Mouse (Mus musculus) intestine, embryonic 16.5 days (tissue): ENCODE results near the gene Hsdl2. TPM values are rescaled to one million over a fixed set of nuclear protein-coding genes. Genes with fewer than 3 reads are reported as not detected.

Experiments used
- ATAC-seq: fragments of 200-750 bp; cut with Nextera tagmentation; 2 replicates; pipeline ENCODE4 v1.8.0; 2017; ENCODE audit warnings: moderate TSS enrichment, moderate library complexity
- H3K27ac ChIP-seq: fragments of 300-500 bp; sonication (generic); 2 replicates; pipeline ENCODE4 v1.5.1; 2014; ENCODE audit warnings: mild to moderate bottlenecking, low read length
- H3K27me3 ChIP-seq: fragments of 300-500 bp; sonication (generic); replicated peaks from 2 replicates; pipeline ENCODE4 v1.6.1; 2014; ENCODE audit warnings: low read length, control low read depth, mixed read lengths; ENCODE audit not compliant: control insufficient read depth, insufficient read depth
- H3K36me3 ChIP-seq: fragments of 300-500 bp; sonication (generic); 2 replicates; pipeline ENCODE4 v1.6.1; 2014; ENCODE audit warnings: low read length, control low read depth; ENCODE audit not compliant: control insufficient read depth, insufficient read depth
- H3K4me1 ChIP-seq: fragments of 300-500 bp; sonication (generic); 2 replicates; pipeline ENCODE4 v1.6.1; 2014; ENCODE audit warnings: low read length, control low read depth, mixed read lengths; ENCODE audit not compliant: control insufficient read depth, insufficient read depth
- H3K4me2 ChIP-seq: fragments of 300-500 bp; sonication (generic); 2 replicates; pipeline ENCODE4 v1.6.1; 2014; ENCODE audit warnings: low read depth, low read length, control low read depth
- H3K4me3 ChIP-seq: fragments of 300-500 bp; sonication (generic); 2 replicates; pipeline ENCODE4 v1.5.1; 2014; ENCODE audit warnings: mild to moderate bottlenecking, low read length
- H3K9ac ChIP-seq: fragments of 300-500 bp; sonication (generic); 2 replicates; pipeline ENCODE4 v1.6.1; 2014; ENCODE audit warnings: low read depth, low read length
- H3K9me3 ChIP-seq: fragments of 300-500 bp; sonication (generic); 2 replicates; pipeline ENCODE4 v1.6.1; 2016; ENCODE audit warnings: low read length, control low read depth; ENCODE audit not compliant: control insufficient read depth
- WGBS: fragments of 180-500 bp; shearing (Covaris S2); extraction: QIAGEN DNeasy Blood & Tissue Kit; methylation state at CpG from one replicate; pipeline ENCODE4 v1.1.7; 2014; 5-methylcytosine and 5-hydroxymethylcytosine counted together
- polyA plus RNA-seq: library from polyadenylated mRNA; unstranded; fragments of >200 nt; fragmentation: Nextera tagmentation; extraction: Ambion mirVana; gene quantifications from 2 replicates; pipeline ENCODE4 v1.2.1, GENCODE M21; 2015

Hsdl2 gene
- polyA plus RNA-seq, 1 experiment from 2014 or later, result 19.1 TPM

GRCm38 (mm10) chr4:59575184-59575958, 6.0 kb upstream of the Hsdl2 start:
- ATAC-seq, result no peak
- Histone ChIP-seq H3K4me2 (no peak overlapping the region), H3K27me3 (no peaks in the 10 kb centered on the region), H3K9ac (no peak overlapping the region), H3K27ac (no peak overlapping the region), H3K4me3 (no peak overlapping the region), H3K4me1 (0 out of 2 replicates have a peak, but pooled peaks cover 3% of the 10 kb centered on the region), H3K9me3 (no peaks in the 10 kb centered on the region), H3K36me3 (no peaks in the 10 kb centered on the region)
- WGBS, result 86% methylated on average over 11 of the region's 11 CpGs

- Histone ChIP-seq H3K4me2 (peak overlapping the region; percentile 77), H3K4me3 (peak overlapping the region; percentile 65), H3K27me3 (no peaks in the 10 kb centered on the region), H3K4me1 (0 out of 2 replicates have a peak, but pooled peaks cover 3% of the 10 kb centered on the region), H3K27ac (peak overlapping the region; percentile 80), H3K9ac (peak overlapping the region; percentile 68), H3K36me3 (no peaks in the 10 kb centered on the region), H3K9me3 (no peaks in the 10 kb centered on the region)
- under 1% methylated on average over 23 of the region's 23 CpGs for WGBS
- ATAC-seq, result peak; percentile 12
Observed at GRCm38 (mm10) chr4:59580495-59581281, 675 bp upstream of the Hsdl2 start.

GRCm38 (mm10) chr4:59582186-59582585, 823 bp downstream of the Hsdl2 start:
- Histone ChIP-seq H3K9ac (no peak overlapping the region), H3K9me3 (no peaks in the 10 kb centered on the region), H3K27me3 (no peaks in the 10 kb centered on the region), H3K4me1 (0 out of 2 replicates have a peak, but pooled peaks cover 3% of the 10 kb centered on the region), H3K36me3 (no peaks in the 10 kb centered on the region), H3K4me2 (peak overlapping the region; percentile 77; the same call in 1 of the 2 replicates), H3K4me3 (peak overlapping the region; percentile 65), H3K27ac (no peak overlapping the region)
- 22% methylated on average over 6 of the region's 6 CpGs for WGBS
- ATAC-seq, result no peak

GRCm38 (mm10) chr4:59585097-59585496, 3.7 kb downstream of the Hsdl2 start:
- no peak for ATAC-seq
- WGBS, result 83% methylated on average over 5 of the region's 5 CpGs
- H3K4me1 ChIP-seq, result 0 out of 2 replicates have a peak, but pooled peaks cover 2% of the 10 kb centered on the region
- H3K9me3 ChIP-seq, result no peaks in the 10 kb centered on the region
- no peak overlapping the region for H3K4me2 ChIP-seq
- H3K36me3 ChIP-seq, result no peaks in the 10 kb centered on the region
- H3K27ac ChIP-seq, result no peak overlapping the region
- H3K4me3 ChIP-seq, result no peak overlapping the region
- H3K9ac ChIP-seq, result no peak overlapping the region
- no peaks in the 10 kb centered on the region for H3K27me3 ChIP-seq

GRCm38 (mm10) chr4:59587215-59587871, 6.0 kb downstream of the Hsdl2 start:
- Histone ChIP-seq H3K27me3 (no peaks in the 10 kb centered on the region), H3K4me3 (no peak overlapping the region), H3K4me1 (no peaks in the 10 kb centered on the region), H3K9me3 (no peaks in the 10 kb centered on the region), H3K9ac (no peak overlapping the region), H3K4me2 (no peak overlapping the region), H3K27ac (no peak overlapping the region), H3K36me3 (no peaks in the 10 kb centered on the region)
- ATAC-seq, result no peak
- WGBS, result 85% methylated on average over 2 of the region's 2 CpGs

- H3K4me2 ChIP-seq, result no peak overlapping the region
- H3K9ac ChIP-seq, result no peak overlapping the region
- H3K27me3 ChIP-seq, result no peaks in the 10 kb centered on the region
- no peak for ATAC-seq
- no peaks in the 10 kb centered on the region for H3K9me3 ChIP-seq
- H3K4me3 ChIP-seq, result no peak overlapping the region
- 94% methylated on average over 1 of the region's 1 CpGs for WGBS
- no peaks in the 10 kb centered on the region for H3K4me1 ChIP-seq
- no peak overlapping the region for H3K27ac ChIP-seq
- no peaks in the 10 kb centered on the region for H3K36me3 ChIP-seq
Observed at GRCm38 (mm10) chr4:59587872-59588226, 6.5 kb downstream of the Hsdl2 start.

- ATAC-seq, result no peak
- H3K27me3 ChIP-seq, result no peaks in the 10 kb centered on the region
- no peak overlapping the region for H3K27ac ChIP-seq
- no peak overlapping the region for H3K4me3 ChIP-seq
- H3K9me3 ChIP-seq, result no peaks in the 10 kb centered on the region
- no peaks in the 10 kb centered on the region for H3K4me1 ChIP-seq
- no peak overlapping the region for H3K4me2 ChIP-seq
- no peak overlapping the region for H3K9ac ChIP-seq
- 72% methylated on average over 2 of the region's 2 CpGs for WGBS
- peaks cover 2% of the 10 kb centered on the region; the same call in 1 of the 2 replicates for H3K36me3 ChIP-seq
Observed at GRCm38 (mm10) chr4:59594614-59595013, 13.3 kb downstream of the Hsdl2 start.

- Histone ChIP-seq H3K36me3 (peaks cover 2% of the 10 kb centered on the region; the same call in 1 of the 2 replicates), H3K9me3 (no peaks in the 10 kb centered on the region), H3K27ac (no peak overlapping the region), H3K27me3 (no peaks in the 10 kb centered on the region), H3K9ac (no peak overlapping the region), H3K4me1 (no peaks in the 10 kb centered on the region), H3K4me2 (no peak overlapping the region), H3K4me3 (no peak overlapping the region)
- ATAC-seq, result no peak
- WGBS, result 88% methylated on average over 2 of the region's 2 CpGs
Observed at GRCm38 (mm10) chr4:59596556-59596955, 15.2 kb downstream of the Hsdl2 start.

- ATAC-seq, result no peak
- no peaks in the 10 kb centered on the region for H3K9me3 ChIP-seq
- no peak overlapping the region for H3K27ac ChIP-seq
- no peak overlapping the region for H3K4me3 ChIP-seq
- H3K36me3 ChIP-seq, result no peaks in the 10 kb centered on the region
- H3K9ac ChIP-seq, result no peak overlapping the region
- 90% methylated on average over 4 of the region's 4 CpGs for WGBS
- no peaks in the 10 kb centered on the region for H3K27me3 ChIP-seq
- H3K4me1 ChIP-seq, result no peaks in the 10 kb centered on the region
- H3K4me2 ChIP-seq, result no peak overlapping the region
Observed at GRCm38 (mm10) chr4:59602704-59603103, 21.3 kb downstream of the Hsdl2 start.
